Mouse (Mus musculus) E14TG2a.4 (cell line): Measurements from ENCODE around the gene Nup107.

Experiments used
- CTCF ChIP-seq: conservative IDR thresholded peaks from 2 replicates; pipeline ENCODE4 v1.5.1; 2014; ENCODE audit warnings: low read length
- NANOG ChIP-seq: IDR thresholded peaks from 2 replicates; pipeline ENCODE4 v1.6.1; 2014; ENCODE audit warnings: borderline replicate concordance, low read length, mixed read lengths
- POU5F1 ChIP-seq: IDR thresholded peaks from 2 replicates; pipeline ENCODE4 v1.6.1; 2014; ENCODE audit warnings: low read length, borderline replicate concordance

DNA sequence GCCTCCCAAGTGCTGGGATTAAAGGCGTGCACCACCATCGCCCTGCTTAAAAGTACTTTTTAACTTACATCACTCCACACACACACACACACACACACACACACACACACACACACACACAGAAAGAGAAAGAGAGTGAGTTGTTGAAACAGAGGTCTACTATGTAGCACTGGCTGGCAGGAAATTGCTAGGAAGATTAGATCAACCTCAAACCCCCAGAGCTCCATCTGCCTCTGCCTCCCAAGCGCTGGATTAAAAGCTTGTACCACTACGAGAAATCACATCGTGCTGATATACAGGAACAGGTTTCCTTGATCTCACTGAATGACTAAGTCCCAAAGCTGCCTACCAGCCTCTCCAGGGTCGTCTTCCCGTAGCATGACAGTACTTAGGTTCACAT lies 7.9 kb downstream of the Nup107 start:
- TF ChIP-seq CTCF (no peak), POU5F1 (no peak), NANOG (no peak)
